9 mouse cellular contexts compared by ENCODE assay signal in genomic region chr8:106138616-106139015, GRCm38 (mm10). TPM values are rescaled to one million over a fixed set of nuclear protein-coding genes. Genes with fewer than 3 reads are reported as not detected.
DNase-seq lines count a peak whose midpoint lies in the region; ATAC-seq lines count a peak whose summit lies in the region.
"Had no signal": no experiment of that assay in that cellular context is flagged by ENCODE, and none has a peak within 500 bp of the region (broad histone marks: within the 10 kb centered on the region; RNA-seq: fewer than 3 reads in every experiment).

No protein-coding gene starts in this region.

- peak overlapping the region; percentile 65 for H3K27ac ChIP-seq in heart, embryonic 13.5 days (replicated peaks)
- no peak overlapping the region for H3K27ac ChIP-seq in hindbrain, embryonic 10.5 days
- 0 out of 2 replicates have a peak overlapping the region, but pooled peaks have one; percentile 38 for H3K27ac ChIP-seq in midbrain, embryonic 10.5 days (replicated peaks)

- peak overlapping the region; percentile 63 for H3K4me3 ChIP-seq in heart, embryonic 13.5 days
- H3K4me3 ChIP-seq in hindbrain, embryonic 10.5 days = peak overlapping the region; percentile 57
- H3K4me3 ChIP-seq in midbrain, embryonic 10.5 days = peak overlapping the region; percentile 60

- peak overlapping the region; percentile 97 for H3K4me2 ChIP-seq in heart, embryonic 13.5 days

- no peaks in the 10 kb centered on the region for H3K36me3 ChIP-seq in heart, embryonic 13.5 days
- no peaks in the 10 kb centered on the region for H3K36me3 ChIP-seq in hindbrain, embryonic 10.5 days
- no peaks in the 10 kb centered on the region for H3K36me3 ChIP-seq in midbrain, embryonic 10.5 days

- intact Hi-C loops in heart, postnatal 36 days (cut with DNase I) = no loop called here

- ATAC-seq in heart, embryonic 13.5 days (ENCODE audit: extremely low read depth, insufficient number of reproducible peaks, low FRiP score, low TSS enrichment) = no peak

- H3K4me1 ChIP-seq in heart, embryonic 13.5 days = peaks cover 38% of the 10 kb centered on the region
- peaks cover 45% of the 10 kb centered on the region for H3K4me1 ChIP-seq in hindbrain, embryonic 10.5 days (replicated peaks)
- peaks cover 37% of the 10 kb centered on the region for H3K4me1 ChIP-seq in midbrain, embryonic 10.5 days

- H3K9me3 ChIP-seq in heart, embryonic 13.5 days = no peaks in the 10 kb centered on the region
- H3K9me3 ChIP-seq in hindbrain, embryonic 10.5 days = no peaks in the 10 kb centered on the region
- no peaks in the 10 kb centered on the region for H3K9me3 ChIP-seq in midbrain, embryonic 10.5 days (replicated peaks)
- H3K9me3 ChIP-seq: G1E had no signal

- no peak for DNase-seq in heart, postnatal 36 days
- peak; percentile 29 for DNase-seq in NIH3T3 (ENCODE audit: low read depth)
- no peak for DNase-seq in hindbrain, embryonic 10.5 days (ENCODE audit: low spot score)
- no peak for DNase-seq in midbrain, embryonic 10.5 days (ENCODE audit: low spot score)
- DNase-seq in frontal cortex, adult 2 months (ENCODE audit: extremely low spot score in 1 of 2, low spot score in 1 of 2) = no peak
- no peak for DNase-seq in urinary bladder, postnatal 14 days (ENCODE audit: low spot score)
- DNase-seq in cerebellum, adult 8-10 months = no peak

- WGBS in heart, embryonic 13.5 days = 11% methylated on average over 7 of the region's 7 CpGs
- WGBS in hindbrain, embryonic 10.5 days = 19% methylated on average over 7 of the region's 7 CpGs
- 15% methylated on average over 7 of the region's 7 CpGs for WGBS in midbrain, embryonic 10.5 days

- peaks cover 39% of the 10 kb centered on the region for H3K27me3 ChIP-seq in heart, embryonic 13.5 days (replicated peaks)
- peaks cover 71% of the 10 kb centered on the region for H3K27me3 ChIP-seq in hindbrain, embryonic 10.5 days (ENCODE audit: insufficient read depth, poor library complexity, severe bottlenecking)
- H3K27me3 ChIP-seq in midbrain, embryonic 10.5 days (ENCODE audit: low read depth, poor library complexity, severe bottlenecking) = peaks cover 70% of the 10 kb centered on the region

- peak overlapping the region; percentile 79 for H3K9ac ChIP-seq in heart, embryonic 13.5 days

RNA-seq across cellular contexts. Expression of gene Esrp2, which starts 1.8 kb away (rescaled TPM):
- 1.7 and 2.4 TPM in 2 replicates for polyA plus RNA-seq in heart, embryonic 13.5 days (2015; fragmentation: Nextera tagmentation; extraction: Ambion mirVana)
- total RNA-seq in heart, postnatal 36 days (2021) = under 1 TPM; 0.31 to 0.46 TPM
- 2.5 and 3.3 TPM in 2 replicates for polyA plus RNA-seq in hindbrain, embryonic 10.5 days (2016; fragmentation: Nextera tagmentation; extraction: Ambion mirVana)
- polyA plus RNA-seq in midbrain, embryonic 10.5 days (2016; fragmentation: Nextera tagmentation; extraction: Ambion mirVana) = 1.5 and 2.0 TPM in 2 replicates
- polyA plus RNA-seq in frontal cortex, adult 2 months (2012; rRNA removed) = 0.21 and 0.24 TPM in 2 replicates
- total RNA-seq: G1E had no signal
- polyA plus RNA-seq: G1E had no signal

RNA-seq across cellular contexts. Expression of gene Pla2g15, which starts 11.6 kb away (rescaled TPM):
- 8.4 and 9.5 TPM in 2 replicates for polyA plus RNA-seq in heart, embryonic 13.5 days (2015; fragmentation: Nextera tagmentation; extraction: Ambion mirVana)
- total RNA-seq in heart, postnatal 36 days (2021) = 1 to 10 TPM; 9.3 to 9.9 TPM
- polyA plus RNA-seq in hindbrain, embryonic 10.5 days (2016; fragmentation: Nextera tagmentation; extraction: Ambion mirVana) = 15.0 and 16.1 TPM in 2 replicates
- 13.5 and 15.6 TPM in 2 replicates for polyA plus RNA-seq in midbrain, embryonic 10.5 days (2016; fragmentation: Nextera tagmentation; extraction: Ambion mirVana)
- 17.6 and 17.7 TPM in 2 replicates for polyA plus RNA-seq in frontal cortex, adult 2 months (2012; rRNA removed)

RNA-seq across cellular contexts. Expression of gene Slc7a6, which starts 30.0 kb away (rescaled TPM):
- polyA plus RNA-seq in heart, embryonic 13.5 days (2015; fragmentation: Nextera tagmentation; extraction: Ambion mirVana) = 31.9 and 37.6 TPM in 2 replicates
- 10 to 100 TPM; 11.4 to 12.3 TPM for total RNA-seq in heart, postnatal 36 days (2021)
- 66.1 and 71.9 TPM in 2 replicates for polyA plus RNA-seq in hindbrain, embryonic 10.5 days (2016; fragmentation: Nextera tagmentation; extraction: Ambion mirVana)
- polyA plus RNA-seq in midbrain, embryonic 10.5 days (2016; fragmentation: Nextera tagmentation; extraction: Ambion mirVana) = 78.9 and 79.8 TPM in 2 replicates
- polyA plus RNA-seq in frontal cortex, adult 2 months (2012; rRNA removed) = 30.3 and 31.7 TPM in 2 replicates
